ENCODE assay signal across 26 mouse cellular contexts in the genomic region with DNA sequence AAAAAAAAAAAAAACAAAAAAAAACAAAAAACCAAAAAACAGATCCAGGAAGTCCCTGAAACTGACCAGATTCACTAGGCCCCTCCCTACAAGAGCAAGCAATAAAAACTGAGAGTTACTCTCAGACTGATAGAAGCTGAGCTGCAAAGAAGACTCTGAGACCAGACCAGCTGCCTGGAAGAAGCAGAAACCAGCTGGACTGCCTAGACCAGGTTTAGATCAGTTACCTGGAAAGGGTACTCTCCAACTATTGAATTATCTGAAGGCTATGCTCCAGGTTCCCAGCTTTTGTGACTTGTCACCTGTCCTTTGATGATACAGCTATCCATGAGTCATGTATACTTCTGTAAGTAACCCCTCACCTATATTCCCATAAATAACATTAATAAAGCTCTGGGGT. TPM values are rescaled to one million over a fixed set of nuclear protein-coding genes. Genes with fewer than 3 reads are reported as not detected.
DNase-seq lines count a peak whose midpoint lies in the region; ATAC-seq and TF ChIP-seq lines count a peak whose summit lies in the region.
"Had no signal": no experiment of that assay in that cellular context is flagged by ENCODE, and none has a peak within 500 bp of the region (broad histone marks: within the 10 kb centered on the region; RNA-seq: fewer than 3 reads in every experiment).

No protein-coding gene starts in this region.

- H3K9me3 ChIP-seq in heart, embryonic 11.5 days (replicated peaks; ENCODE audit: control insufficient read depth, low read length) = no peaks in the 10 kb centered on the region
- no peaks in the 10 kb centered on the region for H3K9me3 ChIP-seq in liver, embryonic 11.5 days (ENCODE audit: control insufficient read depth, low read length)
- 0 out of 2 replicates have a peak, but pooled peaks cover 4% of the 10 kb centered on the region for H3K9me3 ChIP-seq in liver, embryonic 12.5 days (replicated peaks)
- H3K9me3 ChIP-seq in liver, embryonic 15.5 days (replicated peaks) = no peaks in the 10 kb centered on the region
- H3K9me3 ChIP-seq: embryonic facial prominence, embryonic 10.5 days; embryonic facial prominence, embryonic 15.5 days; kidney, embryonic 15.5 days; midbrain, embryonic 12.5 days had no signal

- no peak for ATAC-seq in heart, embryonic 11.5 days (replicated peaks; ENCODE audit: insufficient number of reproducible peaks, low FRiP score, low TSS enrichment)
- no peak for ATAC-seq in liver, embryonic 11.5 days (replicated peaks; ENCODE audit: low FRiP score)
- no peak for ATAC-seq in liver, embryonic 12.5 days
- ATAC-seq in liver, embryonic 15.5 days (ENCODE audit: insufficient read depth) = no peak
- ATAC-seq: forebrain, embryonic 16.5 days; hindbrain, embryonic 16.5 days; Patski had no signal

- peaks cover 23% of the 10 kb centered on the region for H3K4me1 ChIP-seq in heart, embryonic 11.5 days (ENCODE audit: control insufficient read depth, insufficient read depth, low read length)
- peaks cover 22% of the 10 kb centered on the region for H3K4me1 ChIP-seq in liver, embryonic 11.5 days (replicated peaks; ENCODE audit: control insufficient read depth, insufficient read depth, low read length)
- peaks cover 75% of the 10 kb centered on the region for H3K4me1 ChIP-seq in liver, embryonic 12.5 days
- peaks cover 60% of the 10 kb centered on the region for H3K4me1 ChIP-seq in liver, embryonic 15.5 days (replicated peaks)

- no peak overlapping the region for H3K27ac ChIP-seq in heart, embryonic 11.5 days (ENCODE audit: low read depth, low read length)
- no peak overlapping the region for H3K27ac ChIP-seq in liver, embryonic 11.5 days (ENCODE audit: low read depth, low read length)
- no peak overlapping the region for H3K27ac ChIP-seq in liver, embryonic 12.5 days
- no peak overlapping the region for H3K27ac ChIP-seq in liver, embryonic 15.5 days (replicated peaks)
- no peak overlapping the region for H3K27ac ChIP-seq in left cerebral cortex, adult 2 months
- H3K27ac ChIP-seq: embryonic facial prominence, embryonic 10.5 days; embryonic facial prominence, embryonic 15.5 days; kidney, embryonic 15.5 days; midbrain, embryonic 12.5 days had no signal

- no peak for TF ChIP-seq CTCF in left cerebral cortex, adult 2 months (IDR thresholded peaks at IDR 0.05)

- no peak for DNase-seq in heart, adult 18-20 months
- DNase-seq in liver, embryonic 11.5 days (ENCODE audit: low spot score) = no peak
- DNase-seq in liver (no peak), MN1 (ENCODE audit: low spot score) (no peak)
- no peak for DNase-seq in left cerebral cortex, adult 2 months (ENCODE audit: extremely low spot score in 1 of 2, low spot score in 2 of 2)
- DNase-seq: adrenal gland, postnatal 10 days; B cell, adult 2 months; cerebellum, adult 8-10 months; cerebellum, postnatal 25 days; gastrocnemius, adult 2 months; gastrocnemius, postnatal 36 days; kidney, adult 18-20 months; kidney, postnatal 25 days; left cerebral cortex, postnatal 4 days; lung, embryonic 14.5 days; lung, postnatal 14 days had no signal

- H3K4me2 ChIP-seq in heart, embryonic 11.5 days = peak overlapping the region; percentile 30
- peak overlapping the region; percentile 94 for H3K4me2 ChIP-seq in liver, embryonic 11.5 days
- peak overlapping the region; percentile 95 for H3K4me2 ChIP-seq in liver, embryonic 12.5 days
- H3K4me2 ChIP-seq in liver, embryonic 15.5 days = peak overlapping the region; percentile 97
- H3K4me2 ChIP-seq: midbrain, embryonic 12.5 days had no signal

- no peaks in the 10 kb centered on the region for H3K36me3 ChIP-seq in heart, embryonic 11.5 days (ENCODE audit: control insufficient read depth, insufficient read depth, low read length)
- peaks cover 5% of the 10 kb centered on the region; the same call in 1 of the 2 replicates for H3K36me3 ChIP-seq in liver, embryonic 11.5 days (ENCODE audit: control insufficient read depth, insufficient read depth, low read length)
- peaks cover 32% of the 10 kb centered on the region for H3K36me3 ChIP-seq in liver, embryonic 12.5 days
- peaks cover 13% of the 10 kb centered on the region for H3K36me3 ChIP-seq in liver, embryonic 15.5 days (replicated peaks)
- H3K36me3 ChIP-seq: embryonic facial prominence, embryonic 10.5 days; embryonic facial prominence, embryonic 15.5 days; kidney, embryonic 15.5 days; midbrain, embryonic 12.5 days had no signal

- intact Hi-C loops in left cerebral cortex, adult 2 months (cut with DNase I) = no loop called here

- H3K9ac ChIP-seq in heart, embryonic 11.5 days (ENCODE audit: low read depth, low read length) = no peak overlapping the region
- H3K9ac ChIP-seq in liver, embryonic 11.5 days (ENCODE audit: low read depth, low read length) = no peak overlapping the region
- no peak overlapping the region for H3K9ac ChIP-seq in liver, embryonic 12.5 days
- no peak overlapping the region for H3K9ac ChIP-seq in liver, embryonic 15.5 days
- H3K9ac ChIP-seq: embryonic facial prominence, embryonic 15.5 days; kidney, embryonic 15.5 days; lung, embryonic 14.5 days; midbrain, embryonic 12.5 days had no signal

- H3K4me3 ChIP-seq in heart, embryonic 11.5 days (ENCODE audit: low read depth, low read length) = peak overlapping the region; percentile 79; the same call in 1 of the 2 replicates
- H3K4me3 ChIP-seq in liver, embryonic 11.5 days (ENCODE audit: low read depth, low read length) = no peak overlapping the region
- peak overlapping the region; percentile 67; the same call in 1 of the 2 replicates for H3K4me3 ChIP-seq in liver, embryonic 12.5 days
- H3K4me3 ChIP-seq in liver, embryonic 15.5 days (replicated peaks) = peak overlapping the region; percentile 67; the same call in 1 of the 2 replicates
- H3K4me3 ChIP-seq in left cerebral cortex, adult 2 months = no peak overlapping the region
- H3K4me3 ChIP-seq: embryonic facial prominence, embryonic 10.5 days; embryonic facial prominence, embryonic 15.5 days; kidney, embryonic 15.5 days; midbrain, embryonic 12.5 days had no signal

- no peaks in the 10 kb centered on the region for H3K27me3 ChIP-seq in heart, embryonic 11.5 days (ENCODE audit: control insufficient read depth, insufficient read depth, low read length)
- H3K27me3 ChIP-seq in liver, embryonic 11.5 days (replicated peaks; ENCODE audit: control insufficient read depth, insufficient read depth, low read length) = no peaks in the 10 kb centered on the region
- H3K27me3 ChIP-seq in liver, embryonic 12.5 days (replicated peaks) = no peaks in the 10 kb centered on the region
- H3K27me3 ChIP-seq in liver, embryonic 15.5 days = no peaks in the 10 kb centered on the region; the same call in 1 of the 2 replicates
- H3K27me3 ChIP-seq: embryonic facial prominence, embryonic 15.5 days; kidney, embryonic 15.5 days; Patski had no signal

RNA-seq across cellular contexts. Expression of a gene that starts 3.7 kb away (rescaled TPM):
- polyA plus RNA-seq in heart, embryonic 11.5 days (2014; fragmentation: Nextera tagmentation; extraction: Ambion mirVana) = 38.1 and 42.1 TPM in 2 replicates
- total RNA-seq in heart, adult 18-20 months (2021) = 10 to 100 TPM; 13.6 to 17.0 TPM
- polyA plus RNA-seq in liver, embryonic 11.5 days (2014; fragmentation: Nextera tagmentation; extraction: Ambion mirVana) = 18.6 and 19.5 TPM in 2 replicates
- 12.7 and 13.0 TPM in 2 replicates for polyA plus RNA-seq in liver, embryonic 12.5 days (2016; fragmentation: Nextera tagmentation; extraction: Ambion mirVana)
- 9.0 and 9.1 TPM in 2 replicates for polyA plus RNA-seq in liver, embryonic 15.5 days (2015; fragmentation: Nextera tagmentation; extraction: Ambion mirVana)
- total RNA-seq in left cerebral cortex, adult 2 months (2021) = 1 to 10 TPM; 2.6 to 4.0 TPM

Comparison
In these comparisons a context has a peak if more than half of its experiments do, and no peak if none do; other contexts are left out.
1. H3K4me3 ChIP-seq: peak in heart, embryonic 11.5 days (single experiment), liver, embryonic 12.5 days (single experiment) and liver, embryonic 15.5 days (single experiment); none in liver, embryonic 11.5 days (single experiment) and left cerebral cortex, adult 2 months (single experiment).
2. H3K4me2 ChIP-seq: peak in every context shown above with its lines; median percentile 97 in liver, embryonic 15.5 days; 95 in liver, embryonic 12.5 days; 94 in liver, embryonic 11.5 days; 30 in heart, embryonic 11.5 days.